Mouse (Mus musculus): ENCODE results near the gene Csde1.

Gene Csde1

DNA sequence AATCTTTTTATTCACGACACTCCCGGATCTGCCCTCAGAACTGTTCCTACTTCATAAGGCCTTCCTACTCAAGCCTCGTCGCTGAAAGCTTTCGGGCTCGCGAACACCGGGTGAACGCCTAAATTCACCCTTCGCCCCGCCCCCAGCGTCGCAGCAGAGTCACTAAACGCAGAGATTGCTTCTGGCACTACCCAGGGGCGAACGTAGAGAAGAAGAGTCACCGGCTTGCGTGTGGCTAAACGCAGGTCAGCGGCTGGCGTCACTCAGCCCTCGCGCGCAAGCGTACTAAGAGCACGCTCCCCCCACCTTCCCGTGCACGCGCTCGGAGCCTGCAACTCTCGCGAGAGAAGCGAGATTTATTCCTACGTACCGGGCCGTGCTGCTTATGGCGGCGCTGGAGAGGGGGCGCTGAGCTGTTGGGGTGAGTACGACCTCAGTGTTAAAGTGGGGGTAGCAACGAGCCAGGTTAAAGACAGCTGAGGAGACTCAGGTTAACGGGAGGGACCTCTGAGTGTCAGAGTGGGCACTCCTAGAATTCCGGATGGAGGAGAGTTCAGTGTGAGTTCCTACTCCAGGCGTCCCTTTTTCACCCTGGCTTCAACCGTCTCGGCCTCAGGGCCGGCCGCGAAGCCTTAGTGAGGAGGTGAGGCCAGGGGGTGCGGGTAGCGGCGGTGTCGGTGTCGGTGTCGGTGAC, at the start of gene Csde1:
TSS of gene Csde1 (plus strand) at position 178 of the 694 bp plus-strand sequence.
- DNase-seq (ENCODE audit: low spot score), result peak; percentile 95

DNA sequence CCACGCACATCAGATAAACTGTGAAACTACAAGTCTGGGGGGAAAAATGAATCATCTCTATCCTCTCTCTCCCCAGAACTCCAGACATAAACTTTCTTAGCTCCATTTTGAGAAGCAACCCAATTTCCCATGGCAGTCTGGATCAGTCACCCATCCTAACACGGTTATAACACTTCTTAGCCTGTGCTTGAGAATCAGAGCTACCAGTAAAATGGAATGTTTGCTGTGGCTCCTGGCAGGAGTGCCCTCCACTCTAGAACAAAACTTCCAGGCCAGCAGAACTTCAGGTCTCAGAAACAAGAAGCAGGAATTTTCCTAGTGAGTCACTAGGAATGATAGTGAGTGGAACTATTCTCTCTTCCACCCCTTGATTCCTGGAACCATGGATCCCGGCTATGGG, 49.7 kb upstream of the Csde1 start:
- no peak for DNase-seq (ENCODE audit: low spot score)

DNA sequence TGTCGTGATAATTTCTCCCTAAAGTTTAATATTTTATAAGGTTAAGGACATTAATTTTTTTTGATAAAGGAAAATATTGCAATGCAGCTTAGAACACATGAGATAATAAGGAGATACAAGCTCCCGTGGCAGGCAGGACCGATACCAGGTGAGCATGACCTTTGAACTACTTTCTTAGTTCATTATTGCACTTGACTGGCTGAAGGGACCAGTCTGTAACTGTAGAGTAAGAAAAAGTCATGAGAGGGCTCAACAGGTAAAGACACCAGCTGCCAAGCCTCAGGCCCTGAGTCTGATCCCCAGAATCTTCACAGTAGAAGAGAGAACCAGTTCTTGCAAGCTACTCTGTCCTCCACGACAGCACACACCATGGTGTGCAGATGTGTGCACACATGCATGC, 43.3 kb upstream of the Csde1 start:
- no peak for DNase-seq (ENCODE audit: low spot score)

DNA sequence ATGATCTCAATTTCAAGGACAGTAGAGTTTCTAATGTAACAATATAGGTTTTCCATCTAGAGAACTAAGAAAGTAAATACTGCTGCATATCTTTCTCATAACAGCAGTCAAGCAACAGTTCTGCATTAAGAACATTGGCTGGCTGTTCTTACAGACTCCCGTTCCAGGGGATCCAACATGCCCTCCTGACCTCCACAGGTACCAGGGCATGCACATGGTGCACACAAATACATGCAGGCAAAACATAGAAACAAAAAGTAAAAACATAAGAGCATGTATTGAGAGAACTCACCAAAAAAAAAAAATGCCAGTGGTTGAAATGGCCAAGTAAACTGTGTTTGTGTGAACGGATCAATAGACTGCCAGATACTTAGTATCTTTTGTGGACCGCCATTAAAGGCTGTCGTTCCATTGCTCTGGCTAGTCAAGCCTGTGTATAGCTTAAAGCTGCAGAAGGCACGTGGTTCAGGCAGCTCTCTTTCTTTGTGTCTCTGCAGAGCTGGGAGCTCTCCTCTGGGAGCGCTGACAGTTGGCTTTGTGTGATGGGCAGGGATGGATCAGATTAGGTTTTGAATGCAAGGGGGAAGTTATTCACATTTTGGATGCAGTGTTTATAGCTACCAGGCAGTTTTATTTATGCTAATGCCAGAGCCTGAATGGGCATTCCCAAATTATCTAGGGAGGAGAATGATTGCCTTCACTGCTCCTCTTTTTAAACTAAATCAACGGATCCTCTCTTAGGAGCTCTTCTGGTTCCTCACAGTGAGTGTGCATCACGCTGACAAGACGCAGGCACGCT, 40.5 kb upstream of the Csde1 start:
- no peak for DNase-seq (ENCODE audit: low spot score)

DNA sequence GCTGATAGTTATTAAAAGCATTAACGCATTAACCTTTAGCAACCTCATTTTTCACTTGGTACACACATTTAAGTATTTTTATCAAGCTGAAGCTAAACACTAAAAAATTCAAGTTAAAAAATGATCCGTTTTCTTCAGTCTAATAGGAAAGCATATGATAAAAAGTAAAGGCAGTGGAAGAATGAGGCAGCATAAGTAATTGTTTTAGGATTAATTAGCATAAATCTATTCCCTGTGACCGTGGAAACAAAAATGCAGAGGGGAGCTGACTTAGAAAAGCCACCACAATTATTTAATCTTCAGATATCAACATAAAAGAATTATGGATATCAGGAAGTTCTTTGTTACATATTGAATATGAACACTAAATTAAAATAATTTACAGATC, 39.9 kb upstream of the Csde1 start:
- no peak for DNase-seq (ENCODE audit: low spot score)

DNA sequence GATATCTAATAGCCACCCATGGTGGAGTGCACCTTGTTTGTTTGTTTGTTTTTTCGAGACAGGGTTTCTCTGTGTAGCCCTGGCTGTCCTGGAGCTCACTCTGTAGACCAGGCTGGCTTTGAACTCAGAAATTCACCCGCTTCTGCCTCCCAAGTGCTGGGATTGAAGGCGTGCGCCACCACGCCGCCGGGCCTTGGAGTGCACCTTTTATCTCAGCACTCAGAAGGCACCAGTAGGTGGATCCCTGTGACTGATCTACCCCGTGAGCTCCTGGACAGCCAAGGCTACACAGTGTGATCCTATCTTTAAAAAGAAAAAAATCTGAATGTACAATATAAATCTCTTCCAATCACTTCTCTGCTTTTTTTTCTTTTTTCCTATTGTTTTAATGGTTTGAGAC, 29.2 kb upstream of the Csde1 start:
- DNase-seq (ENCODE audit: low spot score), result no peak

DNA sequence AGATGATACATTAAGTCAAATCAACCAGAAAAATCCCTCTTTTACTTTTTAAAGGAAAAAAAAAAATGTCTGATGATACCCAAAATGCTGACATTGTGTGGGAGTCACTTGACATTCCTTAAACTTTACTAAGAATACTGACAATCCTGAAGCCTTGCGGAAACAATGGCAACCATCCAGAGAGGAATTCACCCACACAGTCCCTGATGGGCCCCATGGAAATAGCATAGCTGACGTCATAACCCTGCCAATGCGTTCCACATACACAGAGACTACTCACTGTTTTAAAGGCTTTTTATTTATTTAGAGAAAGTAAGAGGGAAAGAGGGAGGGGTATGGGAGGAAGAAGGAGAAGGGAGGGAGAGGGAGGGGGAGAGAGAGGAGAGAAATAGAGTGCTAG, 27.3 kb upstream of the Csde1 start:
- DNase-seq (ENCODE audit: low spot score), result no peak

DNA sequence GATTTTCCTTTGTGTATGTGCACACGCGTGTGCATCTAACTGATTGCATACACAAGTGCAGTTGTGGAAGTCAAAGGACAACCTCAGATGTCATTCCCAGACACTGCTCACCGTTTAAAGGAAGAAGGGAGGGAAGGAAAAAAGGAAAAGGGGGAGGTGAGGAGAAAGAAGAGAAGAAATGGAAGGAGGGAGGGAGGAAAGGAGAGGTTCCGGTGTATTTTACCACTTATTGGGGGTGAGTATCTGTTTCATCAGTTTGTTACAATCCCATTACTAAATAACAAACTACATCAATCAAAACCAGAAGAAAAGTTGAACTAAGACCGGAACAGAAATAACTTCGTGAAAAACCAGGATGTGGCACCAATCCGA, 25.0 kb upstream of the Csde1 start:
- no peak for DNase-seq (ENCODE audit: low spot score)

DNA sequence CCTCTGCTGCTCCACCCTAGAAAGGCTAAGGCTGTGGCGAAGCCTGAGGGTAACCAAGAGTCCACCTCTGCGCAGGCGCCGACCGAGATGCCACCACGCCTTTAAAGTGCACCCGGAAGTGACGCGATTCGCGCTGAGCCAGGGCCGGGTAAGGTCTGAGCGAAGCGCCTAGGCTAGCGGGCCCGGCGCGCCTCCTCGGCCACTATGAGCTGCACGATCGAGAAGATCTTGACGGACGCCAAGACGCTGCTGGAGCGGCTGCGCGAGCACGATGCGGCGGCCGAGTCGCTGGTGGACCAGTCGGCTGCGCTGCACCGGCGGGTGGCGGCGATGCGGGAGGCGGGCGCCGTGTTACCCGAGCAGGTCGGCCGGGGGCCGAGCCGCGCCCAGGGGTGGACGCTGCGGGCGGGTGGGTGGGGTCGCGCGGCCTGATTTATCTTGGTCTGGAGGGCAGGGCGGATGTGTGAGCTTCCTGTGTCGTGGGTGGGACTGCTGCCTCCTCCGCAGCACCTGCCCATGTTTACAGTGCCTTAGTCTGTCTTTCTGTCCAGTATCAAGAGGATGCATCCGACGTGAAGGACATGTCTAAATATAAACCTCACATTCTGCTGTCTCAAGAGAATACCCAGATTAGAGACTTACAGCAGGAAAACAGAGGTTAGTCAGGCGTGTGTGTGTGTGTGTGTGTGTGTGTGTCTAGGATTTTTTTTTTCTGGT, 24.5 kb upstream of the Csde1 start, which contains the start of gene Sike1:
TSS of gene Sike1 (plus strand) at position 104 of the 717 bp plus-strand sequence.
- DNase-seq (ENCODE audit: low spot score), result peak; percentile 88

DNA sequence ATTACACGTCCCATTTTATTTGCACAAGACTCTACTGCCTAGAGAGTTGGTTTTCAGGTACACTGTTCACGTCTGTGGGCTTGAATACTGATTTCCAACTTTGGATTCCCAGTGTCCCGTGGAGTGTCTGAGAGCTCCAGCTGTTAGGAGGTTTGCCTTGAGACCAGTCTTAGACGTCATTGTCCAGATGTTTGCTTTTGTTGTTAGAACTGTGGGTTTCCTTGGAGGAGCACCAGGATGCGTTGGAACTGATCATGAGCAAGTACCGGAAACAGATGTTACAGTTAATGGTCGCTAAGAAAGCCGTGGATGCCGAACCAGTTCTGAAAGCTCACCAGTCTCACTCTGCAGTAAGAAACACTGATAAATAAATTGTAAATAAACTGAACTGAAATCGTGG, 23.2 kb upstream of the Csde1 start:
- DNase-seq (ENCODE audit: low spot score), result no peak

DNA sequence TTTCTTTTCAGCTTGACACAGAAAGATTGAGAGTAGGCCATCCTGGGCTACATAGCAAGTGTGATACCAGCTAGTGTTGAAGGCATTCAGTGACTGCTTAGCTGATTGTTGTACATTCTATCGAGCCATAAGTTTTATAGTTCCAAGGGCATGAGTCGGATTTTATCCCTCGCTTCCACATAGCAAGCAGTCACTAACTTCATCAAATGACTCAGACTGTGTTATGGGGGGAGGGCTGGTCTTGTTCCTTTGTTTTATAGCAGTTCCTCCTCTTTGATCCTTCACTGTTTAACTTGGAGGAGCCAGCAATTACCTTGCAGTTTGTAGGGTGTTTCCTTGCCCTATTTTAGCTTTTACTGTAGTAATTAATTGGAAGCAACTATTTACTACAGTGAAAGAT, 22.6 kb upstream of the Csde1 start:
- DNase-seq (ENCODE audit: low spot score), result no peak

DNA sequence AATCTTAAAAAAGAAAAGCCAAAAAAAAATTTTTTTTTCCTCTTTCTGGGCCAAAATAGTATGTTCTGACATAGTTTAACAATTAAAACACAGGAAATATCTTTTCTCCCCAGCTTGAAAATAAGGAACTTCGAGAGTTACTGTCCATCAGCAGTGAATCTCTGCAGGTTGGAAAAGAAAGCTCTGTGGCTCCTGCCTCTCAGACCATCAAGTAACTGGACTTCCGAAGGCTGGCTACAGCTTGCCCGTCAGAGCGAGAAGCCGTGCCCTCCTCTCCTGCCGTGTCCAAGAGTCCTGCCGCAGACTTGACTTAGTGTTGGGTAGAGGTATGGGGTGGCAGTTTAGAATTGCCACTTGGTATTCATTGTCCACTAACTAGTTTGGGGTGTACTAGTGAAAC, 18.6 kb upstream of the Csde1 start:
- DNase-seq (ENCODE audit: low spot score), result no peak

DNA sequence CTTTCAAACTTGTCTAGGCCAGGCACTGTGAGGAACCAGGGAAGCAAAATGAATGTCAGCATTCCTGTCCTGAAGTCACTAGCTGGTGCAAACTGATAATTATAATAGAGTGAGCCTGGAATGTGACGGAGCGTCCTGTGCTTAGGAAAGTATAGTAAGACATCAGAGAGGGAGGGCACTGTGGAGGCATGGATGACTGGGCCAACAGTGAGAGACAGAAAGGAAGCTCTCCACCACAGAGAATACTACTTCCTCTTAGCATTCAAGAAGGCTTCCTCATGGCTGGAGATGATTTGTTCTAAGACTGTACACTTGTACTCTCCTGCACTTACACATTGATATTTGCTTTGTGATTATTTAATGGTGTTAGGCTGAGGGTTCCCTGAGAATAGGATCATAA, 2.9 kb upstream of the Csde1 start:
- DNase-seq (ENCODE audit: low spot score), result no peak

DNA sequence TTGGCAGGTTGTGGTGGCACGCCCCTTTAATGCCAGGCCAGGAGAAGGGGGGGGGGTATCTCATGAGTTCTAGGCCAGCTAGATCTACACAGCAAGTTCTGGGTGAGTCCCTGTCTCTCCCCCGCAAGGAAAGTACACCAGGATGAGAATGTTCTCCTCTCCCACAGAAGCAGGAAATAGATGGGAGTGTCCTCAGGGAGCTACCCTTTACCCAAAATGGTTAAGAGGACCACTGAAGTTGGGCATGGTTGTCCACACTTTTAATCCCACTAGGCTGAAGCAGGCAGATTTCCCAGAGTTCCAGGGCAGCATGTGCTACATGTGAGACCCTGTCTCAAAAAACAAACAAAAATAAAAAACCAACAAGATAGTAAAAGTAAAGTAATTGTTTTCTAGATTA, 764 bp upstream of the Csde1 start:
- no peak for DNase-seq (ENCODE audit: low spot score)

DNA sequence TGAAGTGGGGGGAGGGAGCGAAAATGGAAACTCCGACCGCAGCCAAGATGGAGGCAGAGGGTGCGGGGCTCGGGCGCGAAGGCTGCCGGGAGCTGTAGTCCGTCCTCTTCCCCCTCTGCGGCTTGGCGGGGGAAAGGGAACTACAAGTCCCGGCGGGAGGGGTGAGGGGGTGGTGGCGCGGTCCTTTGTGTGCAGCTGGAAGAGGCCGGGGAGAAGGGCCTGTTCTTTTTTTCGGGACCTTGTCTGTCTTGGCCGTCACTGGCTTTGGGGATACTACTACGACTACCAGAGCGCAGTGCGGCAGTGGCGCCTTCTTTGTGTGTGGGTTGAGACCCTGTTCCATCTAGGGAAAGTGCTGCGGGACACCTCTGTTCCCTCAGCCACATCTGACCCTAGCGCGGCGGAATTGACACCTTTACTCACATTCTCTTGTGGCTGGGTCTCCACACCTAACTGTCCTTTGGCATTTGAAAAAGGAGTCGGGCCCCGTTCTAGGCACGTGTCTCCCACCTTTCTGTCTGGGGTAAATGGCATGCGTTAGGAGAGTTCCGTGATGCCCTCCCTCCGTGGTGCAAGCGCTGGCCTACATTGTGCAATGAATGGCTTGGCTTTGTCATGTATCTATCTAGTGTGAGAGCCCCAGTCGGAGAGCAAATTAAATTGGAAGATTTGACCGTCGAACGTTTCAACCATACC, 865 bp downstream of the Csde1 start:
- peak; percentile 84 for DNase-seq (ENCODE audit: low spot score)

DNA sequence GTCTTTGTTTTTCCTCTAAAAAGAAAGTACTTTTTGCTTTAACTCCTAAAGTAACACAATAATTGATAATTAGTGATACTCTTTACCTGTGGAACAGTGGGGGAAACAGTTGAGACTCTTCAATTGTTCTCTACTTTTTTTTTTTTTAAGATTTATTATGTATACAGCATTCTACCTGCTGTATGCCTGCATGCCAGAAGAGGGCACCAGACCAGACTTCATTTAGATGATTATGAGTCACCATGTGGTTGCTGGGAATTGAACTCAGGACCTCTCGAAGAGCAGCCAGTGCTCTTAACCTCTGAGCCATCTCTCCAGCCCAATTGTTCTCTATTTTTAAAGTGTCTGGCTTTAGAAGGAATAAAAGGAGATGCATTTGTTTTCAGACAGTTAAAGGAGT, 5.9 kb downstream of the Csde1 start:
- peak; percentile 20 for DNase-seq (ENCODE audit: low spot score)

DNA sequence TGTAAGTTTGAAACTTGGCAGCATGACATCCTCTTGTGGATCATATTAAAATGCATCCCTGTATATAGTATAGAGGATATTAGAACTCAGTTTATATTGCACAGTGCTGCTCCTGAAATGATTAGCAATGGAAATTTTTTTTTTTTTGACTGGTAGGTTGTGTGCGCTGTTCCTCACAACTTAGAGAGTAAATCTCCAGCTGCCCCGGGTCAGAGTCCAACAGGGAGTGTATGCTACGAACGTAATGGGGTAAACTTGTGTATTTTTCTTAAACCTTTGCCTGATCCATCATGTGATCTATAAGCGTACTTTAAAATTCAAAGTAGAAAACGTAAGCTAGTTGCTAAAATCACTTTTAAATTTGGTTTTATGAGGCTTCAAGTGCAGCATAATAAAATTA, 20.1 kb downstream of the Csde1 start:
- DNase-seq (ENCODE audit: low spot score), result no peak

DNA sequence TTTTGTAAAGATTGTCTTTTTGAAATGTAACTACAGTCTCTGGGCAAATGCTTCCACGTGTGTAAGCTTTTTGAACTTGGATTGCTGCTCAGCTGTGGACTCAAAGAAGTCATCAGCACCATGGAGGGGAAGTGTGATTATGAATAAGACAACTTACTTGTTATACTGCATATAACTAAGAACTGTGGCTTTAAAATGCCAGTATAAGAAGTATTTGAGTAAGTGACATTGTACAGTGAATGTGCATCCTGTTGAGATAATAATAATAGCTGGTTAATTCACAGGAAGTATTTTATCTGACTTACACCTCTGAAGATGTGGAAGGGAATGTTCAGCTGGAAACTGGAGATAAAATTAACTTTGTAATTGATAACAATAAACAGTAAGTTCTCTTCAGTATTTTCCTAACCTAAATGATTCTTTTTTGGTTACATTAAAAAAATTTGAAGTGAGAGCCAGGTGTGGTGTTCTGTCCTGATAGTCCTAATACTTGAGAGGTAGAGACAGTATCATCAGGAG, 20.7 kb downstream of the Csde1 start:
- no peak for DNase-seq (ENCODE audit: low spot score)

DNA sequence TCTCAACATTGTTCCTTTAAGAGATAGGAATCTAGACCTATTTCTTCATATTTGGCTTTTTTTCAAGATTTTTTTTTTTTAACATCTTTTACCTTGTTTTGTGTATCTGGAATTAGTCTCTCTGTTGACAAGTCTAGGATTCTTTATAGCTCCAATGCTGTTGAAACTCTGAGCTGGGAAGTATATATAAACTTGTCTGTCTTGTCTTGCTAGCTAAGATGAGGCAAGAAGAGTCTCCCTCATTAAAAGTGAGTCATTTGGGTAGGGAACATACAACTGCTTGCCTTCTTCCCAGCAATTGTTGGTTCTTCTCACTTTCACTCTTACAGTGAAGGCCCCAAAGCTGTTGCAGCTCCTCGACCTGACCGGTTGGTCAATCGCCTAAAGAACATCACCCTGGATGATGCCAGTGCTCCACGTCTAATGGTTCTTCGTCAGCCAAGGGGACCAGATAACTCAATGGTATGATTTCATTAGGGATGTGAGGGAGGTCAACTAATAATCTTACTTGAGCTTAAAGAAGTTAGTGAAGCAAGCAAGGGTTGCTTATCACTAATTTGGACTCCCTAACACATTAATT, 35.9 kb downstream of the Csde1 start:
- DNase-seq (ENCODE audit: low spot score), result no peak

DNA sequence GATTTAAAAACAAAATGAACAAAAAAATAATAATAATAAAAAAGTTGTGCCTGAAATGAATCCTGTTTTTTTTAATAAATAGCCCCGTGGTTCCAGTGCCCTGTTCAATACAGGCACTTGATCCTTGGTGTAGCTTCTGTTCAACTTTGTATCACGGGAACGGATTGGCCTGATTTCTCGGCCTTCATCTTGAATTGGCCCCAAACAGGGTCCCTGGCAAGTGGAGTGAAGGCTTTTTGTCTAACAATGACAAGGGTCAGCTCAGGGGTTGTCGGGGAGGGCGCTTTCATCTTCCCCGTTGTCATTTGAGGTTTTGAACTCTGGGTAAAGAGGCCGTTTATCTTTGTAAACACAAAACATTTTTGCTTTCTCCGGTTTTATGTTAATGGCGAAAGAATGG, 37.5 kb downstream of the Csde1 start:
- DNase-seq (ENCODE audit: low spot score), result no peak

DNA sequence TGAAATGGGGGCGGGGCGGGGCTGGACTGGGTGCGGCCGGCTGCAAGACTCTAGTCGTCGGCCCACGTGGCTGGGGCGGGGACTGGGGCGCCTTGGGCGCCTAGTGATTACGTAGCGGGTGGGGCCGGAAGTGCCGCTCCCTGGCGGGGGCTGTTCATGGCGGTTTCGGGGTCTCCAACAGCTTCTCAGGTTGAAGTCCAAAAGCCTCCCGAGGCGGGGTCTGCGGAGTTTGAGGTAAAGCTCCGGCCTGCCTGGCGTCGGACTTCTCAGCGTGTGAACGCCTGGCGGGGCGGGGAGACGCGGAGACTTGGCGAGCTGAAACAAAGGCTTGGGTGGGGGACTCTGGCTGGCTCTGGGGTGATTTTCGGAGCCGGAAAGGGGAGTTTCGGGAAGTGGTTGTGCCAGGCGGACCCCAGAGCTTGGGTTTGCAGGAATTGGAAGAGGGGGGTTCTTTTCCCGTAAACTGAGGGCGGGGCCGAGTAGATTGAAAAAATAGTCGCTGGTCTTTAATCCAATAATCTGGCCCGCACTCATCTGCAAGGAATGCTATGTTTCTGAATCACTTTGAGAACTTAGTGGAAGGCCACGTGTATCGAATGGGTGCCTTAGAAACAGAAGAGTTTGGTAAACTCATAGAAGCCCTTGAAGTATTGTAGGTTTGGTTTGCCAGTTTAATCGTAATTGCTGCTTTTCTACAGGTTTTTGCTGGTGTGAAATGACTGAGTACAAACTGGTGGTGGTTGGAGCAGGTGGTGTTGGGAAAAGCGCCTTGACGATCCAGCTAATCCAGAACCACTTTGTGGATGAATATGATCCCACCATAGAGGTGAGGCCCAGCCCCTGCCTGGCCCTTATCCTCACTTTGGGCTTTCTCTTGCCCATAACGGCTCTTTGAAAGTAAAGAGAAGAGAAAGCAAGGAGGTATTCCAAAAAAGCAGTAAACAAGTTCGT, 38.3 kb downstream of the Csde1 start, which contains the start of gene Nras:
TSS of gene Nras (plus strand) at position 79 of the 951 bp plus-strand sequence.
- peak; percentile 88 for DNase-seq (ENCODE audit: low spot score)
